Mouse (Mus musculus) forebrain, embryonic 12.5 days (tissue): ENCODE data around the gene Olfr1344. TPM values are rescaled to one million over a fixed set of nuclear protein-coding genes. Genes with fewer than 3 reads are reported as not detected.

Source experiments
- ATAC-seq: fragments of 200-750 bp; cut with Nextera tagmentation; 2 replicates; pipeline ENCODE4 v1.8.0; 2017; ENCODE audit warnings: moderate TSS enrichment; ENCODE audit not compliant: low FRiP score
- H3K27ac ChIP-seq: fragments of 300-500 bp; sonication (generic); 2 replicates; pipeline ENCODE4 v1.5.1; 2016; ENCODE audit warnings: mild to moderate bottlenecking
- H3K27me3 ChIP-seq: fragments of 300-500 bp; sonication (generic); 2 replicates; pipeline ENCODE4 v1.6.1; 2016; ENCODE audit warnings: mild to moderate bottlenecking
- H3K36me3 ChIP-seq: fragments of 300-500 bp; sonication (generic); replicated peaks from 2 replicates; pipeline ENCODE4 v1.6.1; 2016; ENCODE audit warnings: mild to moderate bottlenecking
- H3K4me1 ChIP-seq: fragments of 300-500 bp; sonication (generic); 2 replicates; pipeline ENCODE4 v1.6.1; 2016
- H3K4me2 ChIP-seq: fragments of 300-500 bp; sonication (generic); 2 replicates; pipeline ENCODE4 v1.6.1; 2016; ENCODE audit warnings: mild to moderate bottlenecking, moderate library complexity
- H3K4me3 ChIP-seq: fragments of 300-500 bp; sonication (generic); replicated peaks from 2 replicates; pipeline ENCODE4 v1.5.1; 2016; ENCODE audit warnings: mild to moderate bottlenecking
- H3K9ac ChIP-seq: fragments of 300-500 bp; sonication (generic); 2 replicates; pipeline ENCODE4 v1.6.1; 2016; ENCODE audit warnings: mild to moderate bottlenecking
- H3K9me3 ChIP-seq: fragments of 300-500 bp; sonication (generic); 2 replicates; pipeline ENCODE4 v1.6.1; 2016
- WGBS: fragments of 180-500 bp; shearing (Covaris S2); methylation state at CpG from one replicate; pipeline ENCODE4 v1.1.7; 2016; 5-methylcytosine and 5-hydroxymethylcytosine counted together
- polyA plus RNA-seq: library from polyadenylated mRNA; unstranded; fragments of >200 nt; fragmentation: Nextera tagmentation; extraction: Ambion mirVana; gene quantifications from 2 replicates; pipeline ENCODE4 v1.2.1, GENCODE M21; 2016

The Olfr1344 gene
- polyA plus RNA-seq = 0.11 TPM in 1 of 2 replicates, not detected in the other

- Histone ChIP-seq H3K4me3 (no peak within 1 kb of the TSS), H3K27me3 (no peaks in the 10 kb centered on the region), H3K4me2 (no peak within 1 kb of the TSS), H3K4me1 (peaks cover 14% of the 10 kb centered on the region), H3K36me3 (no peaks in the 10 kb centered on the region), H3K27ac (no peak within 1 kb of the TSS), H3K9ac (no peak within 1 kb of the TSS), H3K9me3 (no peaks in the 10 kb centered on the region)
- 82% methylated on average over 3 of the region's 3 CpGs for WGBS
- no peak for ATAC-seq
These were observed at the start of gene Olfr1344 for GRCm38 (mm10) chr7:6438388-6438787. TSS of gene Olfr1344 (plus strand) at chr7:6438688.

- H3K4me3 ChIP-seq = no peak overlapping the region
- H3K4me1 ChIP-seq = peaks cover 7% of the 10 kb centered on the region
- H3K27me3 ChIP-seq = no peaks in the 10 kb centered on the region
- no peak overlapping the region for H3K4me2 ChIP-seq
- no peak overlapping the region for H3K9ac ChIP-seq
- 93% methylated on average over 5 of the region's 5 CpGs for WGBS
- H3K9me3 ChIP-seq = no peaks in the 10 kb centered on the region
- H3K36me3 ChIP-seq = peaks cover 60% of the 10 kb centered on the region
- H3K27ac ChIP-seq = no peak overlapping the region
- ATAC-seq = no peak
These were observed 49.5 kb upstream of the Olfr1344 start for GRCm38 (mm10) chr7:6388971-6389370.

DNA sequence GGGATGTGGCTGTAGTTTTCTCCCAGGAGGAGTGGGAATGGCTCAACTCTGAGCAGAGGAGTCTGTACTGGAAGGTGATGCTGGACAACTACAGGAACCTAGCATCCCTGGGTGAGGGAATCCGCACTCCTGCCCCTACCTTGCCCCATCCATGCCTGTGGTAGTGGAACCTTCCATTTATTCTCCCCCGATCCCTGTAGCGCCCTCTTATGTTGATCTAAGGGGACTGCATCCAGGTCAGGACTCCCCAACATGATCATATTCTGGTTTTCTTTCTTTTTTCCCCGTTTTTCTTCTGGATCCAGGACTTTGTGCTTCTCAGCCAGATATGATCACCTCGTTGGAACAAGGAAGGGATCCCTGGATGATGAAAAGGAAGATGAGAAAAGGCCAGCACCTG is 49.0 kb upstream of the Olfr1344 start:
- Histone ChIP-seq H3K27me3 (no peaks in the 10 kb centered on the region), H3K27ac (no peak overlapping the region), H3K4me1 (peaks cover 2% of the 10 kb centered on the region), H3K4me3 (no peak overlapping the region), H3K9ac (no peak overlapping the region), H3K36me3 (peaks cover 65% of the 10 kb centered on the region), H3K9me3 (no peaks in the 10 kb centered on the region), H3K4me2 (no peak overlapping the region)
- 72% methylated on average over 5 of the region's 5 CpGs for WGBS
- ATAC-seq = no peak

DNA sequence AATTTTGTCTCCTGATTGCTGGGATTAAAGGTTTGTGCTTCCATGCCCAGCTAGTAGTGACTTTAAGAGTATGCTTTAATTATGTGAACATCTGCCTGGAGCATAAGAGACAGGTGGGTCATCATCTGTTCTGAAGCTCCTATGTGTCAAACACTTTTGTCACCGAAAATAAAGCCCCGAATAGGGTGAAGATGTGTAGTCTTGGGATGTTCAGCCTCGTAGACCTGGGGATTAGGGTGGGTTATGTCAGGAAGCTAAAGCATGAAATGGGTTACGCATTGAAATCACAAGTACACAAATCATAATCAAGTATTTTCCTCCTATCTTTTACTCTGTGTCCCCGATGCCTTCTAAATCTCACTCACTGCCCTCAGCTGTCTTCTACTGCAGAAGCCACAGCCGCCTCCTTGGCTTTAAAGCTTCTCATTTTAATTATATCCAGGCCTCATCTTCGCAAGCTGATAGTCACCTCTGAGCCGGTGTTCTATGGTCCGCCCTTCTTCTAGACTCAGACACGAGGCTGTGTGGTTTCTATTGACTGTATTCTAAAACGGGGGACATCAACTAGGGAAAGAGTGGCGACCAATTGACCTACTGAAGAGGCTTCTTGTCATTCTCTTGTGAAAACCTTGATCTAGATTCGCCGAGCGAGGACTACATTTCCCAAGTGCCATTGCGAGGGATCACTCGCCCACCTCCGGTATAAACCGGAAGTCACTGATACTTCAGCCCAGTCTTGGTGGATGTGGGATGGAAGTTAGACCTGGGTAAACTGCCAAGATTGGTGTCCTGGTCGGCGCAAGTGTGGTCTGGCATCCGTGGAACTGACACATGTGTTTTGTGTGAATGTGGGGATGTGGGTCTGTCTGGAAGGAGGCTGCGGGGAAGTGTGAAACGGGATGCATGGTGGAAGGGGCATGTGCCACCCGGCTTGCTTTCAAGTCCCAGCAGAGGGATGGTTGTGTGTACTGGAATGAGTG is 40.2 kb upstream of the Olfr1344 start, which contains the start of gene Smim17:
Gene Smim17, plus strand, starts transcription at position 720 of the 980 bp plus-strand sequence.
- no peak within 1 kb of the TSS for H3K27ac ChIP-seq
- peak; percentile 93 for ATAC-seq

DNA sequence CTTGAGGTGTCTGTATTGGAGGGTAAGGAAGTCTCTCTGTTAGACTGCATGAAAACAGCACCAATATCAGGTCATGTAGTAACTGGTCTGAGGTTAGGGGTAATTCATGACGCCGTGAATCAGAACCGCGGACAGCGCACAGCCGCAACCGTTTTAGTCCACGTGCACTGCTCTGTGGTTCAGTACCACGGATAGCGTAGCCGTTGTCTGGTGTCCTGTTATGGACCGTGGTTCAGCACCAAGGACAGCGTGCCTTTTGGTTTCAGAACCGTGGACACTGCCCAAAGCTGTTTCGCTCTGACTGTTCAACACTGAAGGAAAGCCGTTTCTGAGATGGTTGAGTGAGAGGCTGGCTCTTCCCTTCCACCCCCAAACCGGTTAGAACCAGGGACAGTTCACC is 28.4 kb upstream of the Olfr1344 start, which contains the start of gene Gm20715:
Gene Gm20715, plus strand, starts transcription at position 235 of the 400 bp plus-strand sequence.
- no peaks in the 10 kb centered on the region for H3K9me3 ChIP-seq
- peaks cover 3% of the 10 kb centered on the region; the same call in 1 of the 2 replicates for H3K4me1 ChIP-seq
- WGBS = 3% methylated on average over 17 of the region's 17 CpGs
- H3K4me2 ChIP-seq = no peak within 1 kb of the TSS
- H3K9ac ChIP-seq = no peak within 1 kb of the TSS
- H3K4me3 ChIP-seq = no peak within 1 kb of the TSS
- H3K27ac ChIP-seq = no peak within 1 kb of the TSS
- ATAC-seq = peak; percentile 83
- H3K27me3 ChIP-seq = no peaks in the 10 kb centered on the region; the same call in 1 of the 2 replicates
- no peaks in the 10 kb centered on the region for H3K36me3 ChIP-seq

More for the DNA sequence above, 40.2 kb upstream of the Olfr1344 start, which contains the start of gene Smim17:
- 31% methylated on average over 25 of the region's 25 CpGs for WGBS
- Histone ChIP-seq H3K4me3 (peak within 1 kb of the TSS; percentile 49), H3K4me1 (peaks cover 10% of the 10 kb centered on the region), H3K9ac (peak within 1 kb of the TSS; percentile 61), H3K9me3 (no peaks in the 10 kb centered on the region), H3K27me3 (no peaks in the 10 kb centered on the region), H3K4me2 (peak within 1 kb of the TSS; percentile 65), H3K36me3 (peaks cover 21% of the 10 kb centered on the region)

GRCm38 (mm10) chr7:6414626-6415441 is 23.7 kb upstream of the Olfr1344 start:
- peak; percentile 70 for ATAC-seq
- Histone ChIP-seq H3K9ac (0 out of 2 replicates have a peak overlapping the region, but pooled peaks have one; percentile 38), H3K4me1 (peaks cover 5% of the 10 kb centered on the region; the same call in 1 of the 2 replicates), H3K36me3 (no peaks in the 10 kb centered on the region), H3K4me3 (peak overlapping the region; percentile 28), H3K4me2 (peak overlapping the region; percentile 51), H3K9me3 (no peaks in the 10 kb centered on the region), H3K27me3 (no peaks in the 10 kb centered on the region; the same call in 1 of the 2 replicates), H3K27ac (no peak overlapping the region)
- 6% methylated on average over 21 of the region's 22 CpGs for WGBS

DNA sequence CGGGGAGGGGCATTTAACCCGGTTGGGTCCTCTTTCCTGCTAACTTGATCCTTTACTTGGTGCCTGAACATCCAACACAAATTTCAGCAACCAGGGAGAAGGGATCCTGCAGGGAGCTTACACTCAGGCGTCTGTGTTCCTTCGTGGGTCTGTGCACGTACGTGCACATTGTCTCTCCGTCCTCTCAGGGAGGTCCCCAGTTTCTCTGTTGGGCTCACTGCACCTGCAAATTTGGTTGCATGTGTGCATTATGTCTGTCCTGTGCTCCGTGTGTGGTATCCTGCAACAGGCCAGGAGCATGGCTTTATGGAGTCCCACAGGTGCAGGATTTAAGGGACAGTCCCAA is 23.1 kb upstream of the Olfr1344 start:
- Histone ChIP-seq H3K4me2 (peak overlapping the region; percentile 51), H3K27me3 (no peaks in the 10 kb centered on the region; the same call in 1 of the 2 replicates), H3K4me3 (peak overlapping the region; percentile 28), H3K4me1 (peaks cover 5% of the 10 kb centered on the region; the same call in 1 of the 2 replicates), H3K9me3 (no peaks in the 10 kb centered on the region), H3K27ac (no peak overlapping the region), H3K9ac (no peak overlapping the region), H3K36me3 (no peaks in the 10 kb centered on the region)
- ATAC-seq = peak; percentile 23; the same call in 1 of the 2 replicates
- 16% methylated on average over 8 of the region's 8 CpGs for WGBS

- ATAC-seq = no peak
- Histone ChIP-seq H3K4me1 (peaks cover 3% of the 10 kb centered on the region; the same call in 1 of the 2 replicates), H3K9ac (no peak overlapping the region), H3K27ac (no peak overlapping the region), H3K4me2 (no peak overlapping the region), H3K36me3 (no peaks in the 10 kb centered on the region), H3K9me3 (no peaks in the 10 kb centered on the region), H3K27me3 (no peaks in the 10 kb centered on the region; the same call in 1 of the 2 replicates), H3K4me3 (no peak overlapping the region)
- 78% methylated on average over 6 of the region's 6 CpGs for WGBS
These were observed 18.6 kb upstream of the Olfr1344 start for GRCm38 (mm10) chr7:6419894-6420293.

DNA sequence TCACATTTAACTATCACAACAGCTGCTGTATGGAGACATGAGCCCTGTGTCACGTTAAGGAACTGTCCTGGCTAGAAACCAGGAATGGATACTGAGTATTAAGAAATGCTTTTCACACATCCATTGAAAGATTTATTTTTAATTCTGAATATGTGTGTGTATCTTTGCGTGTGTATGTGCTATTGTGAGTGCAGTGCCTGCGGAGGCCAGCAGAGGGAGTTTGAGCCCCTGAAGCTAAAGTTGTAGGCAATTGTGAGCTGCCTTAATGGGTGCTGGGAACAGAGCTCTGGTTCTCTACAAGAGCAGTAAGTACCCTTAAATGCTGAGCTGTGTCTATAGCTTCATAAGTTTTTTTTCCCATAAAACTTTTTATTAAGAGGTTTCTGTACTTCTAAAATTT is 9.1 kb upstream of the Olfr1344 start:
- no peak overlapping the region for H3K27ac ChIP-seq
- no peaks in the 10 kb centered on the region for H3K27me3 ChIP-seq
- no peak for ATAC-seq
- no peak overlapping the region for H3K4me2 ChIP-seq
- 0 out of 2 replicates have a peak, but pooled peaks cover 1% of the 10 kb centered on the region for H3K4me1 ChIP-seq
- 90% methylated on average over 3 of the region's 3 CpGs for WGBS
- no peaks in the 10 kb centered on the region for H3K36me3 ChIP-seq
- no peaks in the 10 kb centered on the region for H3K9me3 ChIP-seq
- no peak overlapping the region for H3K9ac ChIP-seq
- H3K4me3 ChIP-seq = no peak overlapping the region

DNA sequence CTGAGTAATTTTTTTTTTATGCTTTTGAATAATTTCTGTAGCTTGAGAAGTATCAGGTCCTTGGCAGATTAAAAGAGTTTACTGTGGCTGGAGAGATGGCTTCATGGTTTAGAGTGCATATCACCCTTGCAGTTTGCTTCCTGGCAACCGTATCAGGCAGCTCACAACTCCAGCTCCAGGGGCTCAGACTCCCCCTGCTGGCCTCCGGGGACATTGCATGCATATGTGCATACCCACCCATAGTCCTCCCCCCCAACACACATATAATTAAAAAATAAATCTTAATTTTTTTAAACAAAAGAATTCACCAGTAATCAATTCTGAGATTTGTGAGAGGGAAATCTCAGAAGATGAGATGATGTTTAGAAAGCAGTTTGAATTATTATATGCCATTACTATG is 8.1 kb upstream of the Olfr1344 start:
- ATAC-seq = no peak
- no peak overlapping the region for H3K9ac ChIP-seq
- no peaks in the 10 kb centered on the region for H3K27me3 ChIP-seq
- no peaks in the 10 kb centered on the region for H3K9me3 ChIP-seq
- H3K4me1 ChIP-seq = peaks cover 9% of the 10 kb centered on the region
- WGBS = 46% methylated on average over 2 of the region's 2 CpGs
- H3K36me3 ChIP-seq = no peaks in the 10 kb centered on the region
- no peak overlapping the region for H3K4me3 ChIP-seq
- H3K27ac ChIP-seq = no peak overlapping the region
- H3K4me2 ChIP-seq = no peak overlapping the region

- H3K9ac ChIP-seq = no peak overlapping the region
- ATAC-seq = no peak
- no peaks in the 10 kb centered on the region for H3K4me1 ChIP-seq
- H3K4me2 ChIP-seq = no peak overlapping the region
- H3K36me3 ChIP-seq = no peaks in the 10 kb centered on the region
- no peak overlapping the region for H3K4me3 ChIP-seq
- WGBS = 77% methylated on average over 2 of the region's 2 CpGs
- H3K9me3 ChIP-seq = no peaks in the 10 kb centered on the region
- H3K27me3 ChIP-seq = no peaks in the 10 kb centered on the region
- H3K27ac ChIP-seq = no peak overlapping the region
These were observed 2.7 kb downstream of the Olfr1344 start for GRCm38 (mm10) chr7:6441173-6441572.

- Histone ChIP-seq H3K9ac (no peak overlapping the region), H3K9me3 (0 out of 2 replicates have a peak, but pooled peaks cover 5% of the 10 kb centered on the region), H3K36me3 (no peaks in the 10 kb centered on the region), H3K4me3 (no peak overlapping the region), H3K27me3 (no peaks in the 10 kb centered on the region), H3K27ac (no peak overlapping the region), H3K4me2 (no peak overlapping the region), H3K4me1 (no peaks in the 10 kb centered on the region)
- ATAC-seq = no peak
- 90% methylated on average over 5 of the region's 5 CpGs for WGBS
These were observed 9.3 kb downstream of the Olfr1344 start for GRCm38 (mm10) chr7:6447771-6448170.
